Mouse (Mus musculus) cortical plate, adult 2 months (tissue): Measurements from ENCODE around the gene Atp7a. TPM values are rescaled to one million over a fixed set of nuclear protein-coding genes. Genes with fewer than 3 reads are reported as not detected.
"Not testable (repeated sequence)": the region's sequence is repeated elsewhere in the genome, so short reads cannot be mapped to it uniquely, and the experiment has no call there.

Experiments
- H3K27ac ChIP-seq: fragments of 200-500 bp; 2 replicates; pipeline ENCODE4 v1.5.1; 2012; ENCODE audit warnings: low read length, control low read depth, inconsistent platforms; ENCODE audit not compliant: insufficient read depth
- H3K4me1 ChIP-seq: fragments of 200-500 bp; 2 replicates; pipeline ENCODE4 v1.6.1; 2011; ENCODE audit warnings: low read length; ENCODE audit not compliant: control insufficient read depth, insufficient read depth
- H3K4me3 ChIP-seq: fragments of 200-500 bp; 2 replicates; pipeline ENCODE4 v1.5.1; 2011; ENCODE audit warnings: mild to moderate bottlenecking, low read length, control low read depth; ENCODE audit not compliant: insufficient read depth
- CTCF ChIP-seq: fragments of 200-500 bp; IDR thresholded peaks from 2 replicates; pipeline ENCODE4 v1.5.1; 2011; ENCODE audit warnings: mild to moderate bottlenecking, control low read depth, low read length; ENCODE audit not compliant: insufficient read depth; ENCODE audit errors: extremely low read depth
- POLR2A ChIP-seq: fragments of 200-500 bp; IDR thresholded peaks from 2 replicates; pipeline ENCODE4 v1.6.1; 2011; ENCODE audit warnings: mild to moderate bottlenecking, low read length, control low read depth; ENCODE audit not compliant: insufficient read depth; ENCODE audit errors: extremely low read depth
- polyA plus RNA-seq: library from polyadenylated mRNA; depleted of rRNA; stranded (reverse); fragments of >200 nt; gene quantifications from 2 replicates; pipeline ENCODE4 v1.2.3, GENCODE M21; 2012

Atp7a gene
- polyA plus RNA-seq, 1 experiment = 2.8 TPM

DNA sequence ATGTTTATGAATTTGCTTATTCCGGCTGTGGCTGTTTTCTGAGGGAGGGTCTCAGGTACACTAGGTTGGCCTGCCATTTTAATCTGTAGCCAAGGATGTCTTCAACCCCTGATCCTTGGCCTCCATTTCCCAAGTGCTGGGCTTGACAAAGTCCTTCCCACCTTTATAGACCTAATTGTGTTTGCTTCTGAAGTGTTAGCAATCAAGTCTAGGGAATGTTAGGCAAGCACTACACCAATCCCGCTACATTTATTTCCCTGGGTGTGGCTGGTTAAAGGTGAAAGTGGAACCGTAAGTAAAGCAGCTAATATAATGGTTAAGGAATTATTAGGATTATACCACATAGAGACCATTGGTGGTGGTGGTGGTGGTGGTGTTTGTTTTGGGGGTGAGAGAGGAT, 10.0 kb upstream of the Atp7a start:
- no peaks in the 10 kb centered on the region; the same call in 1 of the 2 replicates for H3K4me1 ChIP-seq
- H3K27ac ChIP-seq = no peak overlapping the region
- peak overlapping the region; percentile 90; the same call in 1 of the 2 replicates for H3K4me3 ChIP-seq
- TF ChIP-seq POLR2A (no peak), CTCF (no peak)

DNA sequence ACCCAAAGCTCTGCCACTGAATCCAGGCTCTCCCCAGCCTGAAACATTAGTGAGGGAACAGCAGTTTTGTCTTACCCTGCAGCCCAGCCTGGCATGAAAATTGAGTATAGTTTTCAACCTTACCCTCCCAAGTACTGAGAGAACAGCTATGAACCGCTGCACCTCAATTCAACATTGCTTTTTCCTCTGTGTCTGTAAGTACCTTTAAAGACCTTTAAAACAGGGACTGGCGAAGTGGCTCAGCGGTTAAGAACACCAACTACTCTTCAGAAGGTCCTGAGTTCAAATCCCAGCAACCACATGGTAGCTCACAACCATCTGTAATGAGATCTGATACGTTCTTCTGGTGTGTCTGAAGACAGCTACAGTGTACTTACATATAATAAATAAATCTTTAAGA, 9.6 kb upstream of the Atp7a start:
- Histone ChIP-seq H3K4me1 (no peaks in the 10 kb centered on the region; the same call in 1 of the 2 replicates), H3K4me3 (no peak overlapping the region; the same call in 1 of the 2 replicates), H3K27ac (no peak overlapping the region)
- TF ChIP-seq POLR2A = no peak
- no peak for TF ChIP-seq CTCF

DNA sequence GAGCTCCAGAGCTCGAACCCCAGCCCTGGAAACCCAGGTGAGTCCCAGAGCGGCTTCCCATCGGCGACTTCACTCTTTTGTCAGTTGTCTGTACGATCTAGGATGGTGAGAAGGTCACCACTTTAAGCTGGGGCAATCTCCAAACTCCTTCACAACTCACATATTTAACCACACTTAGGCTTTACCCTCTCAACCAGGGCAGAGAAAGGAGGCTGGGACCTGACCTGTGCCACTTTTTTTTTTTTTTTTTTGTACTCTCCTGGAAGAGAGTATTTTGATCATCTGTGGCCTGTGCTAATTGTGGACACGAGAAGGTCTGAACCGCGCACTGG, 233 bp downstream of the Atp7a start:
- TF ChIP-seq CTCF (no peak), POLR2A (no peak)
- no peak overlapping the region for H3K27ac ChIP-seq

DNA sequence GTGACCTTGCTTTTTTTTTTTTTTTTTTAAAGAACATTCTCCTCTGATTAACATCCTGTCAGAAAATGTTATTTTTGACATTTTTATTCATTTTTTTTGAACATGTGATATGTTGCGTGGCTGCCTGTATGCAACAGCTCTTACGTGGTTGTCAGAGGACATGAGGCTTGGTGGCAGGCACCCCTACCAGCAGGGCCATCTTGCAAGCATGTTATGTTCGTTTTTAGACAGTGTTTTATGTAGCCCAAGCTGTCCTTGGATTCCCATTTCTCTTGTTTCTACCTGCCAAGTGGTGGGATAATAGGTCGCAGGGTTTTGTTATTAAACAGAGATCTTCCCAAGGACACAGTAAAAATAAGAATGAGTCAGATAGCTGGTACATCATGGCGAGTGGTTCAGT, 3.1 kb downstream of the Atp7a start:
- no peak overlapping the region for H3K27ac ChIP-seq
- no peak overlapping the region for H3K4me3 ChIP-seq
- H3K4me1 ChIP-seq = no peaks in the 10 kb centered on the region
- TF ChIP-seq CTCF = no peak
- TF ChIP-seq POLR2A = no peak

More for the DNA sequence above, 233 bp downstream of the Atp7a start:
- H3K4me3 ChIP-seq = peak overlapping the region; percentile 41
- no peaks in the 10 kb centered on the region for H3K4me1 ChIP-seq

DNA sequence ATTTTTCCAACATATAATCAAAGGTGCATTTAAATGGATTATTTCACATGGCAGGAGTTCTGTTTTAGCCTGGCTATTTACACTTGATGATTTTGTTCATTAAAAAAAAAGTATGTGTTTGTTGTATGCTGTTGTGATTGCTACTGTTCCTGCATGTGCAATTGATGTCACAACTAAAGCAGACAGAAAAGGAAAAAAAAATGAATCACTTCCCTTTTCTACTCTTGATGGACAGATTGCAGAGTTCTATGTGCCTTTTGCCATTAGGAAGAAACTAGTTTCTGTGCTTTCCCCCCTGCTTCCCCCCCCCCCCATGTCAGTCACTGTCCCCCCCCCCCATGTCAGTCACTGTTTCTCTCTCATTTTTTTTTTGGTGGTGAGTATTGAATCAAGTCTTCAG, 4.0 kb downstream of the Atp7a start:
- Histone ChIP-seq H3K4me3 (no peak overlapping the region), H3K4me1 (no peaks in the 10 kb centered on the region), H3K27ac (no peak overlapping the region)
- TF ChIP-seq POLR2A = no peak

DNA sequence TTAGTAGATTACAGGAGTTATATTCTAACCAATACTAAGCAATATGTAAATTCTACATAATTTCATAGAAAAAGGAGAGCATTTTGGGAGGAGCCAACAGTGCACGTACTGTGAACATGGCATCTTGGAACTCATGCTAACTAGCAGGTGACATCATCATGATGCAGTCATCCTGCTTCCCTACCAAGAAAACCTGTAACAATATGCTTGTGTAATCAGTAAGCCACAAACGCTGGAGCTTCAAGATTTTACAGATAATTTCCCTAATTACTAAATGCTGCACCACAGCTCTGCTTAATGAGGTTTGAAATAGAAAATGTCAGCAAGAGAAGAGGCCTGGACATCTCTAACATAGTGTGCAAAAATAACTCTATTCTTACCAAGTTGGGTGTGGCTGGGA, 8.7 kb downstream of the Atp7a start:
- Histone ChIP-seq H3K4me3 (no peak overlapping the region), H3K27ac (no peak overlapping the region), H3K4me1 (no peaks in the 10 kb centered on the region)
- TF ChIP-seq POLR2A (no peak), CTCF (no peak)

DNA sequence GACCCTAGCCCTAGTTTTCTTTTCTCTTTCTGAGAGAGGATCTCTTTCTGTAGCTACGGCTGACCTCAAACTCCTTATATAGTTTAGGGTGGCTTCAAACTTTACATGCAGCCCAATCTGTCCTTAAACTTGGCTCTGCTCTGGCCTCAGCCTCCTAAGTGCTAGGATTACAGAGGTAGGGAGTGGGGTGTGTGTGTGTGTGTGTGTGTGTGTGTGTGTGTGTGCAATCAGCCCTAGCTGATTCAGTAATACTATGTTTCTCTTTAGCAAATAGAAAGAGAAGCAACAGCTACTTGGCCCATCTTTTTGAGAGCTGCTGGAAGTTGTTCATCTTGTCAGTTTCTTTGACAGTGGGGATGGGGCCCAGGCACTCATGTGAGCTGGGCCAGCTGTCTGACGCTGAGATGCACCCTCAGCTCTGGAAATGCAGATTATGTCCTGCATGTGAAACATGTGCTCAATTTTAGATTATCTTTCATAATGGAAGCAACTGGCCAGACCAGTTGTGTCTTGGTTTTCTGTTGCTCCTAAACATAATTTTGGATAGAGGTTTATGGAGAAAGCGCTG, 10.2 kb downstream of the Atp7a start:
- no peak overlapping the region for H3K27ac ChIP-seq
- H3K4me1 ChIP-seq = no peaks in the 10 kb centered on the region
- TF ChIP-seq CTCF = no peak
- TF ChIP-seq POLR2A = no peak
- no peak overlapping the region for H3K4me3 ChIP-seq

DNA sequence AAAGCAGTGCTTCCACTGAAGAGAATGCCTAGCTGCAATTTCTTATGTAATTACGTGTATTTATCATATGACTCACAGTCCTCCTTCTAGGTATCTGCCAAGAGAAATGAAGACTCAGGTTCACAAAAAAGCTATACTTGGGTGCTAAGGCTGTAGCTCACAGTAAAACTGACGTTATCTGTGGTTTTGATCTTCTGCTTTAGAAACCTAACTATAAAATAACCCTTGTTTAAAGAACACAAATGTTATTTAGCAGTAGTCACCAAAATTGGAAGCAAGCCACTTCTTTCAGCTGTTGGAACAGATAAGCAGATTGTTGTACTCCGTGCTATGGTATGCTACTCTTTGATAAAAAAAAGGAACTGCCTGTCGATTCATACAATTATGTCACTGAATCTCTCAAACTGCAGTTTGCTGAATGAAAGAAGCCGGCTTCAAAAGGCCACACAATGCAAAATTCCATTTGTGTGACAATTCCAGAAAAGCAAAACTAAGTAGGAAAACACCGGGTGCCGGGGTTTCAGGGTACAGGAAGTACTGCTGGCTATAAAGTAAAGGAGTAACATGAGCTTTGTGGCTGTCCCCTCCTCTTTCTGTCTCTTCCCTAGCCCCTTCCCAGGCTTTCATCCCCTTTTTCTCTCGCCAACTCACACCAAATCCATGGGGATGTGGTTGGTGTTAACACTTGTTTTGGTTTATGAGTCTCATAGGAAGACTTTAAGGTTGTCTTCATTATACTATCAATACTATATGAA, 17.0 kb downstream of the Atp7a start:
- no peaks in the 10 kb centered on the region; the same call in 1 of the 2 replicates for H3K4me1 ChIP-seq
- TF ChIP-seq POLR2A (no peak), CTCF (no peak)
- no peak overlapping the region for H3K4me3 ChIP-seq
- H3K27ac ChIP-seq = no peak overlapping the region

DNA sequence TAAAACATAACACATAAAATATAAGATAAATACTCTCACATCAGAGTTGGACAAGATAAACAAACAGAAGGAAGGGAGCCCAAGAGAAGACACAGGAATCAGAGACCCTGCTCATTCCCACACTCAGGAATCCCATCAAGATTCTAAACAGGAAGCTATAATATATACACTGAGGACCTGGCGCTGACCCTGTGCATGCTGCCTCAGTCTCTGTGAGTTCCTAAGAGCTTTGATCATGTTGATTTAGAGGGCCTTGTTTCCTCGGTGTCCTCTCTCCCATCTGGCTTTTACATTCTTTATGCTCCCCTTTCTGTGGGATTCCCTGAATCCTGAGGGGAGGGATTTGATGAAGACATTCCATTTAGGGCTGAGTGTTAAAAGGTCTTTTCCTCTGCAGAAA, 18.4 kb downstream of the Atp7a start:
- no peak for TF ChIP-seq POLR2A
- no peak for TF ChIP-seq CTCF

DNA sequence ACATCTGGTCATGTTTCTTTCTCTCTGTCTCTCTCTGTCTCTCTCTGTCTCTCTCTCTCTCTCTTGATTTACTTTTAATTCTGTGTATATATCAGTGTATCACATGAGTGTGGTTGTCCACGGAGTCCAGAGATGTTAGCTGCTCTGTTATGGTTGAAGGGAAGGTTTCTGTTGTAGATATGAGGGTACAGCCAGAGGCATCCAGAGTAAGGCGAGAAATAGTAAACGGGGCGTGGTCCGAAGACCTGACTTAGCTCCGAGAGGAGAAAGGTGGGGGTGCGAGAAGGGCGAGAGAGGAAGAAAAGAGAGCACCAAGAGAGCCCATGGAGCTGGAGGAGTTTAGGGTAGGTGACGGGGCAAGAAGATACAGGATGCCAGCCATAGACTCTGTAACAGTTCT, 18.9 kb downstream of the Atp7a start:
- TF ChIP-seq POLR2A (no peak), CTCF (no peak)
- Histone ChIP-seq H3K27ac (no peak overlapping the region), H3K4me3 (no peak overlapping the region), H3K4me1 (no peaks in the 10 kb centered on the region; the same call in 1 of the 2 replicates)

More for the DNA sequence above, 18.4 kb downstream of the Atp7a start:
- H3K27ac ChIP-seq = no peak overlapping the region
- H3K4me1 ChIP-seq = no peaks in the 10 kb centered on the region; the same call in 1 of the 2 replicates
- H3K4me3 ChIP-seq = no peak overlapping the region

DNA sequence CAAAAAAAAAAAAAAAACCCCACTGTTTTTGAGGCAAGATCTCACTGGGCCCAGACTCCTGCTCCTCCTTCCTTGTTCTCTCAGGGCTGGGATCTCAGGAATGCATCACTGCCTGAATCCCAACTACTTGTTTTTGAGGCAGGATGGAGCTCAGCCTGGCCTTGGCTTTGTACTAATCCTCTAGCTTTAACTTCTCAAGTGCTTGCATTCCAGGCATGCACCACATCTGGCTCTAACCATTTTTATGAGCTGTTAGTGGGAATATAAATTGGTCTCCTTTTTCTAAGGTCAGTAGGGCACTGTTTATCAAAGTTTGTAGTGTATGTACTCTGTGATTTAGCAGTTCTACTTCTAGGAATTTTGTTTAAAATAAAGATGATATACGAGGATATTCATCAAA, 21.1 kb downstream of the Atp7a start:
- no peak overlapping the region for H3K27ac ChIP-seq
- H3K4me1 ChIP-seq = no peaks in the 10 kb centered on the region; the same call in 1 of the 2 replicates
- no peak overlapping the region for H3K4me3 ChIP-seq
- TF ChIP-seq CTCF (no peak), POLR2A (no peak)

DNA sequence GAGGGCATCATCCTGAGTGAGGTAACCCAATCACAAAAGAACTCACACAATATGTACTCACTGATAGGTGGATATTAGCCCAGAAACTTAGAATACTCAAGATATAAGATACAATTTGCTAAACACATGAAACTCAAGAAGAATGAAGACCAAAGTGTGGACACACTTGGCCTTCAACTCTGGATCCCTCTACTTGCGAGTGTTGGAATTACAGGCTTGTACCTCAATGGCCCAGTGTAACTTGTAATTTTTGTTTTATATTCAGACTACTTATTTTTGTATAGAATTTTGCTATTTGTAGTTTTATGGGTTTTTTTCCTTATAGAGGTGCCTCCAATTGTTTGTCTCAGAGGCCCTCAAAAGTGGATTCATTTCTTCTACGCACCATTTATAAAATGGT, 50.8 kb downstream of the Atp7a start:
- H3K4me3 ChIP-seq, H3K4me1 ChIP-seq, H3K27ac ChIP-seq: not testable (repeated sequence)
